Mouse (Mus musculus): ENCODE results near the gene Adora1.

- TF ChIP-seq CTCF (IDR thresholded peaks at IDR 0.05; ENCODE audit: control insufficient read depth, insufficient read depth, insufficient replicate concordance, low read depth, low read length) (no peak), POLR2A (IDR thresholded peaks at IDR 0.05; ENCODE audit: control insufficient read depth, low read depth, low read length) (no peak)
Measured at GRCm38 (mm10) chr1:134234455-134235390, 508 bp downstream of the Adora1 start.
